Mouse (Mus musculus): Measurements from ENCODE around the gene Vmn1r198.
"Not testable (repeated sequence)": the region's sequence is repeated elsewhere in the genome, so short reads cannot be mapped to it uniquely, and the experiment has no call there.

Vmn1r198 gene

GRCm38 (mm10) chr13:22350064-22350463 lies at the start of gene Vmn1r198:
Vmn1r198 (plus strand) TSS chr13:22350364.
- DNase-seq, result no peak

- not testable (repeated sequence) for DNase-seq
Measured at GRCm38 (mm10) chr13:22308075-22308474, 42.1 kb upstream of the Vmn1r198 start.

GRCm38 (mm10) chr13:22315361-22315760 lies 34.8 kb upstream of the Vmn1r198 start:
- no peak for DNase-seq

- no peak for DNase-seq
Measured at GRCm38 (mm10) chr13:22317366-22317765, 32.8 kb upstream of the Vmn1r198 start.

- no peak for DNase-seq
Measured at GRCm38 (mm10) chr13:22320091-22320490, 30.1 kb upstream of the Vmn1r198 start.

GRCm38 (mm10) chr13:22324289-22324688 lies 25.9 kb upstream of the Vmn1r198 start, which contains the start of gene Vmn1r197:
Vmn1r197 (plus strand) TSS chr13:22324589.
- DNase-seq, result no peak

- no peak for DNase-seq
Measured at GRCm38 (mm10) chr13:22333269-22333668, 16.9 kb upstream of the Vmn1r198 start.

GRCm38 (mm10) chr13:22335565-22335964 lies 14.6 kb upstream of the Vmn1r198 start:
- no peak for DNase-seq

- DNase-seq, result no peak
Measured at GRCm38 (mm10) chr13:22350813-22351212, 649 bp downstream of the Vmn1r198 start.

GRCm38 (mm10) chr13:22379518-22379917 lies 29.4 kb downstream of the Vmn1r198 start, which contains the start of gene Vmn1r199:
Vmn1r199 (plus strand) TSS chr13:22379818.
- DNase-seq, result no peak

- not testable (repeated sequence) for DNase-seq
Measured at GRCm38 (mm10) chr13:22381128-22381527, 31.0 kb downstream of the Vmn1r198 start.

- no peak for DNase-seq
Measured at GRCm38 (mm10) chr13:22383401-22383800, 33.2 kb downstream of the Vmn1r198 start.

- DNase-seq, result no peak
Measured at GRCm38 (mm10) chr13:22387050-22387449, 36.9 kb downstream of the Vmn1r198 start.

GRCm38 (mm10) chr13:22390073-22390472 lies 39.9 kb downstream of the Vmn1r198 start, which contains the start of gene Vmn1r200:
Vmn1r200 (plus strand) TSS chr13:22390373.
- DNase-seq, result peak; percentile 42

- no peak for DNase-seq
Measured at GRCm38 (mm10) chr13:22402978-22403377, 52.8 kb downstream of the Vmn1r198 start.
